Mouse (Mus musculus): ENCODE data around the gene Aif1l. TPM values are rescaled to one million over a fixed set of nuclear protein-coding genes. Genes with fewer than 3 reads are reported as not detected.

The Aif1l gene
- total and polyA plus RNA-seq, 3 experiments: 0.22 TPM; not detected in 2

GRCm38 (mm10) chr2:31998443-31998842, 48.5 kb downstream of the Aif1l start:
- H3K9me3 ChIP-seq (replicated peaks): no peaks in the 10 kb centered on the region
- no peaks in the 10 kb centered on the region for H3K4me1 ChIP-seq (ENCODE audit: insufficient read depth, low read depth, low read length)
- DNase-seq (ENCODE audit: low spot score): no peak
- no peak overlapping the region for H3K4me3 ChIP-seq (ENCODE audit: low read depth, low read length)
- H3K36me3 ChIP-seq (replicated peaks): peaks cover 92% of the 10 kb centered on the region
- no peak for ATAC-seq (ENCODE audit: extremely low read depth, insufficient number of reproducible peaks, low FRiP score, poor library complexity, severe bottlenecking)
- TF ChIP-seq CTCF (IDR thresholded peaks at IDR 0.05; ENCODE audit: low read depth, low read length) (no peak), GATA2 (IDR thresholded peaks at IDR 0.05; ENCODE audit: borderline replicate concordance, low read depth, low read length) (no peak), GATA1 (IDR thresholded peaks at IDR 0.05; ENCODE audit: borderline replicate concordance, low read length) (no peak)
- no peaks in the 10 kb centered on the region for H3K27me3 ChIP-seq (ENCODE audit: insufficient read depth, low read length)

- no peak for ATAC-seq (ENCODE audit: extremely low read depth, insufficient number of reproducible peaks, low FRiP score, poor library complexity, severe bottlenecking)
- Histone ChIP-seq H3K36me3 (replicated peaks) (peaks cover 96% of the 10 kb centered on the region), H3K4me1 (ENCODE audit: insufficient read depth, low read depth, low read length) (peaks cover 3% of the 10 kb centered on the region; the same call in 1 of the 2 replicates), H3K27me3 (ENCODE audit: insufficient read depth, low read length) (no peaks in the 10 kb centered on the region), H3K4me3 (ENCODE audit: low read depth, low read length) (no peak overlapping the region), H3K9me3 (replicated peaks) (no peaks in the 10 kb centered on the region)
- TF ChIP-seq GATA1 (IDR thresholded peaks at IDR 0.05; ENCODE audit: borderline replicate concordance, low read length): no peak
- TF ChIP-seq TAL1 (conservative IDR thresholded peaks at IDR 0.05; ENCODE audit: low read depth, low read length): no peak
- no peak for TF ChIP-seq CTCF (IDR thresholded peaks at IDR 0.05; ENCODE audit: low read depth, low read length)
- TF ChIP-seq GATA2 (IDR thresholded peaks at IDR 0.05; ENCODE audit: borderline replicate concordance, low read depth, low read length): no peak
- no peak for DNase-seq (ENCODE audit: low spot score)
These were observed 58.4 kb downstream of the Aif1l start for GRCm38 (mm10) chr2:32008311-32008710.

- H3K4me1 ChIP-seq (ENCODE audit: insufficient read depth, low read depth, low read length): peaks cover 3% of the 10 kb centered on the region; the same call in 1 of the 2 replicates
- ATAC-seq (ENCODE audit: extremely low read depth, insufficient number of reproducible peaks, low FRiP score, poor library complexity, severe bottlenecking): no peak
- TF ChIP-seq POLR2AphosphoS5 (IDR thresholded peaks at IDR 0.05; ENCODE audit: insufficient replicate concordance, low read depth, low read length) (no peak), GATA2 (IDR thresholded peaks at IDR 0.05; ENCODE audit: borderline replicate concordance, low read depth, low read length) (no peak), TAL1 (conservative IDR thresholded peaks at IDR 0.05; ENCODE audit: low read depth, low read length) (no peak), GATA1 (IDR thresholded peaks at IDR 0.05; ENCODE audit: borderline replicate concordance, low read length) (no peak), CTCF (IDR thresholded peaks at IDR 0.05; ENCODE audit: low read depth, low read length) (no peak)
These were observed 58.8 kb downstream of the Aif1l start for GRCm38 (mm10) chr2:32008716-32009115.

GRCm38 (mm10) chr2:32019704-32020103, 69.8 kb downstream of the Aif1l start:
- peaks cover 97% of the 10 kb centered on the region for H3K36me3 ChIP-seq (replicated peaks)
- ATAC-seq (ENCODE audit: extremely low read depth, insufficient number of reproducible peaks, low FRiP score, poor library complexity, severe bottlenecking) (no peak), DNase-seq (ENCODE audit: low spot score) (no peak)
- H3K9me3 ChIP-seq (replicated peaks): no peaks in the 10 kb centered on the region
- TF ChIP-seq CTCF (IDR thresholded peaks at IDR 0.05; ENCODE audit: low read depth, low read length): no peak
- no peak for TF ChIP-seq GATA1 (IDR thresholded peaks at IDR 0.05; ENCODE audit: borderline replicate concordance, low read length)
- no peak for TF ChIP-seq POLR2AphosphoS5 (IDR thresholded peaks at IDR 0.05; ENCODE audit: insufficient replicate concordance, low read depth, low read length)
- TF ChIP-seq GATA2 (IDR thresholded peaks at IDR 0.05; ENCODE audit: borderline replicate concordance, low read depth, low read length): no peak
- TF ChIP-seq TAL1 (conservative IDR thresholded peaks at IDR 0.05; ENCODE audit: low read depth, low read length): no peak
- H3K4me3 ChIP-seq (ENCODE audit: low read depth, low read length): no peak overlapping the region
- no peaks in the 10 kb centered on the region for H3K27me3 ChIP-seq (ENCODE audit: insufficient read depth, low read length)
- no peaks in the 10 kb centered on the region for H3K4me1 ChIP-seq (ENCODE audit: insufficient read depth, low read depth, low read length)

More at GRCm38 (mm10) chr2:32008716-32009115, 58.8 kb downstream of the Aif1l start:
- no peak overlapping the region for H3K4me3 ChIP-seq (ENCODE audit: low read depth, low read length)
- DNase-seq (ENCODE audit: low spot score): no peak
- peaks cover 96% of the 10 kb centered on the region for H3K36me3 ChIP-seq (replicated peaks)
- H3K9me3 ChIP-seq (replicated peaks): no peaks in the 10 kb centered on the region
- H3K27me3 ChIP-seq (ENCODE audit: insufficient read depth, low read length): no peaks in the 10 kb centered on the region

GRCm38 (mm10) chr2:32020229-32020628, 70.3 kb downstream of the Aif1l start:
- Histone ChIP-seq H3K4me3 (ENCODE audit: low read depth, low read length) (no peak overlapping the region), H3K36me3 (replicated peaks) (peaks cover 97% of the 10 kb centered on the region), H3K4me1 (ENCODE audit: insufficient read depth, low read depth, low read length) (no peaks in the 10 kb centered on the region), H3K9me3 (replicated peaks) (no peaks in the 10 kb centered on the region), H3K27me3 (ENCODE audit: insufficient read depth, low read length) (no peaks in the 10 kb centered on the region)
- TF ChIP-seq GATA1 (IDR thresholded peaks at IDR 0.05; ENCODE audit: borderline replicate concordance, low read length) (no peak), CTCF (IDR thresholded peaks at IDR 0.05; ENCODE audit: low read depth, low read length) (no peak), POLR2AphosphoS5 (IDR thresholded peaks at IDR 0.05; ENCODE audit: insufficient replicate concordance, low read depth, low read length) (no peak), GATA2 (IDR thresholded peaks at IDR 0.05; ENCODE audit: borderline replicate concordance, low read depth, low read length) (no peak), TAL1 (conservative IDR thresholded peaks at IDR 0.05; ENCODE audit: low read depth, low read length) (no peak)
- no peak for DNase-seq (ENCODE audit: low spot score)
- ATAC-seq (ENCODE audit: extremely low read depth, insufficient number of reproducible peaks, low FRiP score, poor library complexity, severe bottlenecking): no peak

Other genes with a start within 250 kb of the Aif1l start
- gene Qrfp, start 139.6 kb upstream of the Aif1l start, total RNA-seq (2014; fragmentation: Nextera tagmentation): not detected in 2 replicates
- gene Qrfp, start 139.6 kb upstream of the Aif1l start, total RNA-seq (2017): 0.11 TPM in 1 of 2 replicates, not detected in the other
- gene Qrfp, start 139.6 kb upstream of the Aif1l start, polyA plus RNA-seq (2012): not detected in 2 replicates
- gene Fibcd1, start 104.1 kb upstream of the Aif1l start, total RNA-seq (2014; fragmentation: Nextera tagmentation): not detected in 2 replicates
- 0.11 TPM in 1 of 2 replicates, not detected in the other for gene Fibcd1, start 104.1 kb upstream of the Aif1l start, total RNA-seq (2017)
- not detected in 2 replicates for gene Fibcd1, start 104.1 kb upstream of the Aif1l start, polyA plus RNA-seq (2012)
- not detected in 2 replicates for gene Lamc3, start 62.8 kb upstream of the Aif1l start, total RNA-seq (2014; fragmentation: Nextera tagmentation)
- not detected in 2 replicates for gene Lamc3, start 62.8 kb upstream of the Aif1l start, total RNA-seq (2017)
- not detected in 2 replicates for gene Lamc3, start 62.8 kb upstream of the Aif1l start, polyA plus RNA-seq (2012)
- 90.8 and 103 TPM in 2 replicates for gene Nup214, start 24.3 kb downstream of the Aif1l start, total RNA-seq (2014; fragmentation: Nextera tagmentation)
- gene Nup214, start 24.3 kb downstream of the Aif1l start, total RNA-seq (2017): 49.4 and 55.5 TPM in 2 replicates
- gene Nup214, start 24.3 kb downstream of the Aif1l start, polyA plus RNA-seq (2012): 20.2 and 33.1 TPM in 2 replicates
- 21.7 and 24.7 TPM in 2 replicates for gene Fam78a, start 134.7 kb downstream of the Aif1l start, total RNA-seq (2014; fragmentation: Nextera tagmentation)
- gene Fam78a, start 134.7 kb downstream of the Aif1l start, total RNA-seq (2017): 25.3 and 27.4 TPM in 2 replicates
- 49.2 and 54.5 TPM in 2 replicates for gene Fam78a, start 134.7 kb downstream of the Aif1l start, polyA plus RNA-seq (2012)
- not detected in 2 replicates for gene Plpp7, start 145.4 kb downstream of the Aif1l start, total RNA-seq (2014; fragmentation: Nextera tagmentation)
- 0.41 and 0.44 TPM in 2 replicates for gene Plpp7, start 145.4 kb downstream of the Aif1l start, total RNA-seq (2017)
- gene Plpp7, start 145.4 kb downstream of the Aif1l start, polyA plus RNA-seq (2012): 0.42 and 0.44 TPM in 2 replicates
- gene Prrc2b, start 200.9 kb downstream of the Aif1l start, total RNA-seq (2014; fragmentation: Nextera tagmentation): 147 and 160 TPM in 2 replicates
- 16.0 and 17.1 TPM in 2 replicates for gene Prrc2b, start 200.9 kb downstream of the Aif1l start, total RNA-seq (2017)
- 90.5 and 103 TPM in 2 replicates for gene Prrc2b, start 200.9 kb downstream of the Aif1l start, polyA plus RNA-seq (2012)